Mouse (Mus musculus) cerebellum, postnatal 36 days (tissue): ENCODE data around the gene Zfp383.
"Not testable (repeated sequence)": the region's sequence is repeated elsewhere in the genome, so short reads cannot be mapped to it uniquely, and the experiment has no call there.

Experiments used
- DNase-seq, 2 experiments: peaks; one replicate each; pipeline ENCODE4 v3.0.0; 2021 to 2022; ENCODE audit warnings: mixed read lengths in 2 of 2

Gene Zfp383

GRCm38 (mm10) chr7:29908130-29908950 is at the start of gene Zfp383:
Zfp383 (plus strand) TSS chr7:29908223.
- DNase-seq, result peak; percentile 73 to 82

- DNase-seq, result peak; percentile 91 to 92
These were observed 48.2 kb upstream of the Zfp383 start, which contains the start of gene Zfp420 for GRCm38 (mm10) chr7:29859532-29860517. Zfp420 (plus strand) TSS chr7:29859979.

- DNase-seq, result no peak
These were observed 46.4 kb upstream of the Zfp383 start for GRCm38 (mm10) chr7:29861660-29862059.

GRCm38 (mm10) chr7:29874256-29874655 is 33.8 kb upstream of the Zfp383 start:
- no peak for DNase-seq

GRCm38 (mm10) chr7:29877561-29877960 is 30.5 kb upstream of the Zfp383 start:
- not testable (repeated sequence) for DNase-seq

GRCm38 (mm10) chr7:29880056-29880455 is 28.0 kb upstream of the Zfp383 start:
- no peak for DNase-seq

- DNase-seq, result no peak
These were observed 27.1 kb upstream of the Zfp383 start for GRCm38 (mm10) chr7:29880916-29881315.

- DNase-seq, result no peak
These were observed 17.5 kb upstream of the Zfp383 start for GRCm38 (mm10) chr7:29890501-29890900.

- no peak for DNase-seq
These were observed 15.3 kb upstream of the Zfp383 start for GRCm38 (mm10) chr7:29892756-29893155.

- DNase-seq, result no peak
These were observed 9.7 kb upstream of the Zfp383 start for GRCm38 (mm10) chr7:29898351-29898750.

- DNase-seq, result no peak
These were observed 3.9 kb upstream of the Zfp383 start for GRCm38 (mm10) chr7:29904101-29904500.

GRCm38 (mm10) chr7:29905966-29906681 is 1.9 kb upstream of the Zfp383 start, which contains the start of gene Zfp27:
Zfp27 (minus strand) TSS chr7:29906572.
- peak; percentile 65 to 73 for DNase-seq

GRCm38 (mm10) chr7:29906682-29907058 is 1.4 kb upstream of the Zfp383 start:
- DNase-seq, result peak in 1 of 2 experiments; percentile 32

- DNase-seq, result no peak
These were observed 817 bp upstream of the Zfp383 start for GRCm38 (mm10) chr7:29907206-29907605.

GRCm38 (mm10) chr7:29910252-29910651 is 2.2 kb downstream of the Zfp383 start:
- DNase-seq, result no peak

- no peak for DNase-seq
These were observed 4.1 kb downstream of the Zfp383 start for GRCm38 (mm10) chr7:29912172-29912571.

GRCm38 (mm10) chr7:29917371-29918061 is 9.5 kb downstream of the Zfp383 start:
- DNase-seq, result no peak

GRCm38 (mm10) chr7:29918062-29918453 is 10.0 kb downstream of the Zfp383 start:
- no peak for DNase-seq

- DNase-seq, result no peak
These were observed 13.5 kb downstream of the Zfp383 start for GRCm38 (mm10) chr7:29921439-29922093.

- DNase-seq, result no peak
These were observed 14.8 kb downstream of the Zfp383 start for GRCm38 (mm10) chr7:29922780-29923179.

- no peak for DNase-seq
These were observed 30.8 kb downstream of the Zfp383 start for GRCm38 (mm10) chr7:29938856-29939255.
